Mouse (Mus musculus) C2C12 (cell line): ENCODE data around the gene Cdc34.

ENCODE experiments used
- CEBPB ChIP-seq: IDR thresholded peaks from one replicate; pipeline ENCODE4 v1.6.1; 2011; ENCODE audit warnings: low read depth, mild to moderate bottlenecking, control low read depth, moderate library complexity
- CTCF ChIP-seq: IDR thresholded peaks from one replicate; pipeline ENCODE4 v1.5.1; 2011; ENCODE audit not compliant: control insufficient read depth, insufficient read depth, insufficient read length
- FOSL1 ChIP-seq: IDR thresholded peaks from one replicate; pipeline ENCODE4 v1.8.0; 2011; ENCODE audit warnings: mild to moderate bottlenecking, low read length; ENCODE audit not compliant: poor library complexity, insufficient read depth, severe bottlenecking
- MAX ChIP-seq: IDR thresholded peaks from one replicate; pipeline ENCODE4 v1.6.1; 2011; ENCODE audit warnings: mild to moderate bottlenecking, control low read depth
- MYOD1 ChIP-seq: IDR thresholded peaks from one replicate; pipeline ENCODE4 v1.6.1; 2011; ENCODE audit warnings: low read depth; ENCODE audit not compliant: control insufficient read depth, insufficient read length
- MYOG ChIP-seq: IDR thresholded peaks from one replicate; pipeline ENCODE4 v1.6.1; 2011; ENCODE audit not compliant: control insufficient read depth, insufficient read length; ENCODE audit errors: extremely low read depth
- USF1 ChIP-seq: IDR thresholded peaks from one replicate; pipeline ENCODE4 v1.6.1; 2011; ENCODE audit warnings: low read depth, mild to moderate bottlenecking, control low read depth, moderate library complexity

GRCm38 (mm10) chr10:79682551-79682915, 538 bp downstream of the Cdc34 start:
- TF ChIP-seq MAX (no peak), CTCF (no peak), CEBPB (no peak), USF1 (no peak), FOSL1 (no peak), MYOG (no peak), MYOD1 (no peak)
